Mouse (Mus musculus) forebrain, embryonic 16.5 days (tissue): Measurements from ENCODE around the gene Ada. TPM values are rescaled to one million over a fixed set of nuclear protein-coding genes. Genes with fewer than 3 reads are reported as not detected.

Experiments
- ATAC-seq: fragments of 200-750 bp; cut with Nextera tagmentation; 2 replicates; pipeline ENCODE4 v1.8.0; 2017; ENCODE audit warnings: mild to moderate bottlenecking, moderate library complexity
- H3K27ac ChIP-seq: fragments of 300-500 bp; sonication (generic); 2 replicates; pipeline ENCODE4 v1.5.1; 2014; ENCODE audit warnings: low read length, control low read depth
- H3K27me3 ChIP-seq: fragments of 300-500 bp; sonication (generic); replicated peaks from 2 replicates; pipeline ENCODE4 v1.6.1; 2014; ENCODE audit warnings: low read length; ENCODE audit not compliant: control insufficient read depth, insufficient read depth
- H3K36me3 ChIP-seq: fragments of 300-500 bp; sonication (generic); 2 replicates; pipeline ENCODE4 v1.6.1; 2014; ENCODE audit not compliant: control insufficient read depth, insufficient read depth
- H3K4me1 ChIP-seq: fragments of 300-500 bp; sonication (generic); replicated peaks from 2 replicates; pipeline ENCODE4 v1.6.1; 2014; ENCODE audit warnings: low read length; ENCODE audit not compliant: control insufficient read depth, insufficient read depth
- H3K4me2 ChIP-seq: fragments of 300-500 bp; sonication (generic); 2 replicates; pipeline ENCODE4 v1.6.1; 2014; ENCODE audit warnings: mild to moderate bottlenecking, low read length, control low read depth
- H3K4me3 ChIP-seq: fragments of 300-500 bp; sonication (generic); replicated peaks from 2 replicates; pipeline ENCODE4 v1.5.1; 2014; ENCODE audit warnings: mild to moderate bottlenecking, low read length, control low read depth
- H3K9ac ChIP-seq: fragments of 300-500 bp; sonication (generic); replicated peaks from 2 replicates; pipeline ENCODE4 v1.6.1; 2014; ENCODE audit warnings: low read depth, low read length, control low read depth
- H3K9me3 ChIP-seq: fragments of 300-500 bp; sonication (generic); 2 replicates; pipeline ENCODE4 v1.6.1; 2016; ENCODE audit warnings: low read length; ENCODE audit not compliant: control insufficient read depth
- WGBS: fragments of 180-500 bp; shearing (Covaris S2); extraction: QIAGEN DNeasy Blood & Tissue Kit; methylation state at CpG from one replicate; pipeline ENCODE4 v1.1.7; 2014; 5-methylcytosine and 5-hydroxymethylcytosine counted together
- polyA plus RNA-seq: library from polyadenylated mRNA; unstranded; fragments of >200 nt; fragmentation: Nextera tagmentation; extraction: Ambion mirVana; gene quantifications from 2 replicates; pipeline ENCODE4 v1.2.1, GENCODE M21; 2015

The Ada gene
- polyA plus RNA-seq, 1 experiment from 2014 or later = 5.2 TPM

DNA sequence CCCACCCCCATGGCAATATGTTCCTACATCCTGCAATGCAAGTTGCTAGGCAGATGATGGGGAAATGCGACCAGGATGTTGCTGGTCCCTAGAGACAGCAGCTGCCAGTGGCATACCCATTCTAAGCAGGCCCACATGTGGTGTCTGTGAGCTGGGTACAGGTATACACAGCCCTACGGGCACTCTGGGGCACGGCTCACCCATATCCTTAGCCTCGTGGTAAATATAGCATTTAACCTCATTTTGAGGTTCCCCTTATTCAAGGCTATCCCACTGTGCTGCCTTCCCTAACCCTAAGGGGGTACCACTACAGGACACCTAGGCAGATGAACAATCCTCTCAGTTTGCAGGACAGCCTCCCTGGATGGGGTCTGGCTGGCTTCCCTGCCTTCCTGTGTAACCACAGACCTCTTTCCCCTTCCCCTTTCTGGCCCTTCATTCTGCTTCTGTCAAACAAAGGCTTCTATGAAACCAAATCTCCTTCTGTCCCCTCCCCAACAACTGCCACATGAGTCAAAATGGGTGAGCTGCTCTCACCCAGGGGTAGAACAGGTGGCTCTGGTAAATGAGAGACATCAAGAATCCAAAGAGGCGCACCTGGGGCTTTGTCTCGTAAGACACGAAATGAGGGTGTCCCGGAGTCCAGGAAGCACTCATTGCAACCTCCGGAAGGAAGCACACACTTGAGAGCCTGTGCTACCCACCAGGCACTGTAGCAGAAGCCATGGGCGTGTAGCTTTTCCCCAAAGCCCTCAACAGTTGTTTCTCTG lies 5.1 kb downstream of the Ada start:
- Histone ChIP-seq H3K36me3 (no peaks in the 10 kb centered on the region), H3K4me1 (no peaks in the 10 kb centered on the region; the same call in 1 of the 2 replicates), H3K4me3 (no peak overlapping the region), H3K9me3 (no peaks in the 10 kb centered on the region), H3K27ac (no peak overlapping the region), H3K9ac (no peak overlapping the region), H3K27me3 (no peaks in the 10 kb centered on the region), H3K4me2 (no peak overlapping the region)
- 79% methylated on average over 10 of the region's 10 CpGs for WGBS
- no peak for ATAC-seq

DNA sequence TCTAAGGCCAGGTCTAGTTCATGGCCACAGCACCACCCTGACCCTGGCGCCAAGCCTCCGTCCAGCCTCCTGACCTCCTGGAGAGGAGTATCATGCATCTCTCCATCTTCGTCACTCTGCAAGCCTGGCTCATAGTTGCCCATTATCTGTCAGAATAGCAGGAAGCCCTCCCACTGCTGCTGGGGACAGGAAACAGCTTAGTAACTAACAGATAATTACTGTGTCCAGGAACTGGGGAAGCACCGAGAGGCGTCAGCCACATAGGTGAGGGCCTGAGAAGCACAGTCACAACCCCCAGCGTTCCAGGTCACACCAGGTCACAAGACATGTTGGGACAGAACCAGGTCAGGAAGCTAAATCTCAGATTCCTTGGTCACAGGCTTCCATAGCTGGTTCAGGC lies 6.7 kb downstream of the Ada start:
- no peak overlapping the region for H3K9ac ChIP-seq
- no peaks in the 10 kb centered on the region for H3K9me3 ChIP-seq
- no peak overlapping the region for H3K4me3 ChIP-seq
- no peaks in the 10 kb centered on the region for H3K27me3 ChIP-seq
- H3K4me2 ChIP-seq = no peak overlapping the region
- ATAC-seq = no peak
- H3K36me3 ChIP-seq = no peaks in the 10 kb centered on the region
- H3K27ac ChIP-seq = no peak overlapping the region
- H3K4me1 ChIP-seq = no peaks in the 10 kb centered on the region
- 80% methylated on average over 6 of the region's 6 CpGs for WGBS

DNA sequence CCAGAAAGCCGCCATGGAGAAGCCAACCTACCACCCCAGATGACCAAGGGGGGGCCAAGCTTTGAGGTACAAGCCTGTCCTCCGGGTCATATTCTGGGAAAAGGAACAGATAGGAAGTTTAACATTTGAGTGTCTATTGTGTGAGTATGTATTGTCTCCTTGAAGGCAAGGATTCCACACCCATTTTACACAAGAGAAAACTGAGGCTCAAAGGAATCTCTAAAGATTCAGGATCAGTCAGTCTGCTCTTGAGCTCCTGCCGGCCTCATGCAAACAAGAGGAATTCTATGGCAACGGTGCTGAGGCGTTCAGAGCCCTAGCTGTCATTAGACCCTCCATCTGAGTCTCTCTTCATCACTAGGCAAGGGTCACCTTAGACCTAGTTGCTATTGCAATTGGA lies 7.4 kb downstream of the Ada start:
- no peak for ATAC-seq
- Histone ChIP-seq H3K9ac (no peak overlapping the region), H3K9me3 (no peaks in the 10 kb centered on the region), H3K4me3 (no peak overlapping the region), H3K27me3 (no peaks in the 10 kb centered on the region), H3K4me1 (no peaks in the 10 kb centered on the region), H3K36me3 (no peaks in the 10 kb centered on the region), H3K27ac (no peak overlapping the region), H3K4me2 (no peak overlapping the region)
- 73% methylated on average over 5 of the region's 5 CpGs for WGBS

DNA sequence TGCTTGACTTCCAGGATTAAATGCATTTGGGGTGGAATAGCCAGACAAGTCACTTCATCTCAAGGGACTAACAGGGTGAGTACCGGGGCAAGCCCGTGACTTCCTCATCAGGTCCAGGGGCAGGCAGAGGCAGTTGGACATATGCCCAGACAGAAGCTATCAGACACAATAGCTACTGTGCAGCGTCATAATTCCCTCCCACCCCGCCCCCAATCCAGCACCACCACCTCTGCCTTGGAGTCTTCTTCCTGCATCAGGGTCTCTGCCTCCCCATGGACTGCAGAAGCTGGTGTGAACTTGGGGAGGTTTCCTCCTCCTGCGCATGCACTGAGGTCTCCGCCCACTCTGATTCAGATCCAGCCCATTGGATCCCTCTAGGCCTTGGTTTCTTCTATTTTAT lies 14.1 kb downstream of the Ada start:
- Histone ChIP-seq H3K27ac (no peak overlapping the region), H3K4me2 (no peak overlapping the region), H3K36me3 (peaks cover 4% of the 10 kb centered on the region; the same call in 1 of the 2 replicates), H3K4me1 (no peaks in the 10 kb centered on the region), H3K27me3 (no peaks in the 10 kb centered on the region), H3K9ac (no peak overlapping the region), H3K9me3 (no peaks in the 10 kb centered on the region), H3K4me3 (no peak overlapping the region)
- no peak for ATAC-seq
- WGBS = 62% methylated on average over 6 of the region's 6 CpGs

DNA sequence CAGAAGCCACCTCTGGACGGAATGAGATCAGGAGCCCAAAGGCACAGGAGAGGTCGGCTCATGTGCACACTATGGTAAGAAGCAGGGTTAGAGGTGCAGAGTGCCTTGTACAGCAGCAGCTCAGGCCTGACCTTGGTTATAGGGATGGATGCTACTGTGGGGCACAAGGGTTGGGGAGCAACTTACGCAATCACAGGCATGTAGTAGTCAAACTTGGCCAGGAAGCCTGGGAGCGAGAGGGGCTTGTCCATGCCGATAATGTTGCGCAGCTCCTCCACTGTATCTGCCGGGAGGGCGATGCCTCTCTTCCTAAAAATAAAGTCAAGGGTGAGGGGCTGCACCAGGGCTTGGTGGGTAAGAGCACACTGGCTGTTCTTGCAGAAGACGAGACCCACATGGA lies 14.9 kb downstream of the Ada start:
- H3K36me3 ChIP-seq = peaks cover 4% of the 10 kb centered on the region; the same call in 1 of the 2 replicates
- H3K9me3 ChIP-seq = no peaks in the 10 kb centered on the region
- H3K4me3 ChIP-seq = no peak overlapping the region
- no peak overlapping the region for H3K27ac ChIP-seq
- no peak for ATAC-seq
- H3K9ac ChIP-seq = no peak overlapping the region
- WGBS = 94% methylated on average over 9 of the region's 9 CpGs
- H3K4me1 ChIP-seq = no peaks in the 10 kb centered on the region
- H3K27me3 ChIP-seq = no peaks in the 10 kb centered on the region
- no peak overlapping the region for H3K4me2 ChIP-seq

DNA sequence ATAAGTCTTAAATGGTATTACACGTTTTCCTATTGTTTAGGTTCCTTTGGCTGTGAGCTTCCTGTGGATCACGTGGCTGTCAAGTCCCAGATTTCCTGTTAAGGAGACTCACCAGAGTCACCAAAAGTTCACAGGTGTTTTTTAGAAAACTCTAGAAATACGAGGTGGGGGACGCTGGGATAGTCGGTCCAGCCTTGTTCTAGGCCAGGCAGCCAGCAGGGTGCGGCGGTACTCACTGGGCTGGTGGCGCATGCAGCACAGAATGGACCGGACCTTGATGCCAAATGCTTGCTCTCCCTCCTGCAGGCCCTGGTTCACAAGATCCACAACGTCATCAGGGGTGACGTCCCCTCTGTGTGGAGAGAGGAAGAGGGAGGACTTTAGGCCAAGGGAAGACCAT lies 18.0 kb downstream of the Ada start:
- no peak for ATAC-seq
- Histone ChIP-seq H3K4me2 (no peak overlapping the region), H3K4me1 (no peaks in the 10 kb centered on the region), H3K4me3 (no peak overlapping the region), H3K9me3 (no peaks in the 10 kb centered on the region), H3K36me3 (peaks cover 4% of the 10 kb centered on the region; the same call in 1 of the 2 replicates), H3K9ac (no peak overlapping the region), H3K27me3 (no peaks in the 10 kb centered on the region), H3K27ac (no peak overlapping the region)
- WGBS = 92% methylated on average over 11 of the region's 11 CpGs

DNA sequence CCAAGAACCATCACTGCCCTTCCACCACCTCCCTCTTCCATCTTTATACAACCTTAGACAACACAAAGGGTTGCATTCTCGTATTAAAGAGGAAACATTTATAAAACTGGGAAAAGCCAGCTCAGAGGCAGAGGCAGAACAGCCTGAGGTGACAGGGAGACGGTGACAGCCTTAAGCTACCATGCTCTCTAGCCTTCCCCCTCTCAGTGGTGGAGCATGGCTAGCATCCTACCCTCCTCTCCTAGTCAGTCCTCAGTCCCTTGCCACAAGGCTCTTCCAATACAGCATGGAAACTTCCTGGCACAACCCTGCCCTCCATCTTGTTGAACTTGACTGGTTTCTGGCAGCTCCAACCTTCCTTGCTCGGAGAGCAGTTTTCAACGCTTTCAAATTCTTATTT lies 21.7 kb downstream of the Ada start:
- no peak overlapping the region for H3K9ac ChIP-seq
- H3K27ac ChIP-seq = no peak overlapping the region
- H3K9me3 ChIP-seq = no peaks in the 10 kb centered on the region
- no peak for ATAC-seq
- no peaks in the 10 kb centered on the region for H3K27me3 ChIP-seq
- 86% methylated on average over 4 of the region's 4 CpGs for WGBS
- no peak overlapping the region for H3K4me3 ChIP-seq
- peaks cover 4% of the 10 kb centered on the region; the same call in 1 of the 2 replicates for H3K36me3 ChIP-seq
- H3K4me1 ChIP-seq = no peaks in the 10 kb centered on the region
- no peak overlapping the region for H3K4me2 ChIP-seq

DNA sequence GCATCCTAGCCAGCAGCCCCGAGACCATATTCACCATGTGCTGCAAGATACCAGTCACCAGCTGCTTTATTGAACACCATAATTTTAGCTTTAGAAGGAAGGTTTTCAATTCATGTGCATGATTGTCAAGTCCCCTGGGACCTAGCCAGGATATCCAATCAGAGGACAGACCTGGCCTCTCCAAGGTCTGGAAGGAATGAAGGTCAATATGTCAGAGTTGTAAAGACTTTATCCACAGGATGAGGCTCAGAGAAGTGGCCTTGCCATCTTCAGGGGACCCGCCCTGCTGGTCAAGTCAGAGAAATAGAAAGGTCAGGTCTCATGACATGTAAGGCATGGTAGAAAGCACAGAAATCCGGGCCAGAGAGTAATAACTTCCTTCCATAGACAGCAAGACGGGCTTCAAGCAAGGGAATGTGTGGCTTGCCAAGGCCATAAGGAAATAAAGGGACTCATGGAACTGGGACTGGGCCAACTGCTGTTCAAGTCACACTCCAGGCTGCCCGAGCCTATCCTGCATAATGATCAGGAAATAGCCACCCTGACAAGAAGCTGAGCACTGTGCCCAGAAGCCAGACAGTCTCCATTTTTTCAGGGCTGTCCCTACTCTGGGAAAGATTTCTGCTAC lies 23.2 kb downstream of the Ada start:
- no peak overlapping the region for H3K4me2 ChIP-seq
- peaks cover 4% of the 10 kb centered on the region; the same call in 1 of the 2 replicates for H3K36me3 ChIP-seq
- H3K9ac ChIP-seq = no peak overlapping the region
- H3K4me1 ChIP-seq = peaks cover 13% of the 10 kb centered on the region
- H3K27me3 ChIP-seq = no peaks in the 10 kb centered on the region
- no peak for ATAC-seq
- H3K27ac ChIP-seq = no peak overlapping the region
- H3K9me3 ChIP-seq = no peaks in the 10 kb centered on the region
- H3K4me3 ChIP-seq = no peak overlapping the region
- WGBS = 74% methylated on average over 5 of the region's 5 CpGs

DNA sequence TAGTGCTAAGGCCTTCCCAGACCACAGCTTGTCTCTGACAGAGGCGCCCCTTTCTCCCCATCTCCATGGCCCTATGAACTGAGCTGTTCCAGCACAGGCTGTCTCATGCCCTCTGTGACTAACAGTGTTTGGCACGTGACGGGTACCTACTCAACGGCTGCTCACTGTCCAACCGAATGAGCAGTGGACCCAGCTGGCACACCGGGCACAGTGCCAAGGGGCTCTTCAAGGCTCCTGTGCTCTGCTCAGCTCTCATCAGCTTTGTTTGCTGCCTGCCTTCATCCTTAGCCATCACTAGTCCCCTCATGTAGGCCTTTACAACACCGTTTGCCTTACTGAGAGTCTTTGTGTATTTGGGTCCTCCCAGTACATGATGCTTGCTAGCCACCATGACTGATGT lies 27.5 kb downstream of the Ada start:
- Histone ChIP-seq H3K27me3 (no peaks in the 10 kb centered on the region), H3K36me3 (no peaks in the 10 kb centered on the region), H3K4me1 (peaks cover 26% of the 10 kb centered on the region), H3K4me3 (no peak overlapping the region), H3K27ac (peak overlapping the region; percentile 78), H3K4me2 (no peak overlapping the region), H3K9me3 (no peaks in the 10 kb centered on the region), H3K9ac (no peak overlapping the region)
- 20% methylated on average over 7 of the region's 7 CpGs for WGBS
- ATAC-seq = peak; percentile 77
